Mouse (Mus musculus) megakaryocyte-erythroid progenitor cell, adult 5-6 weeks (primary cell): ENCODE measurements around the gene Dll3. TPM values are rescaled to one million over a fixed set of nuclear protein-coding genes. Genes with fewer than 3 reads are reported as not detected.
A peak's percentile ranks its signal among the peaks of the same experiment; 100 is the strongest.

ENCODE experiments used
- ATAC-seq: replicated peaks from 2 replicates; pipeline ENCODE4 v1.8.0; 2016; ENCODE audit warnings: mild to moderate bottlenecking, inconsistent platforms; ENCODE audit not compliant: severe bottlenecking, poor library complexity, low FRiP score, low TSS enrichment
- total RNA-seq, 2 experiments: library from RNA; stranded (forward) in 1 of 2; stranded (reverse) in 1 of 2; fragments of 200-1000, 215-1000 nt in 1 of 2; fragments of >200 nt in 1 of 2; fragmentation: Nextera tagmentation in 1 of 2; gene quantifications; 2 replicates each; pipeline ENCODE4 v1.2.3; 2014 to 2017

Dll3 gene
- 0.45 TPM in 1 of 2 replicates, not detected in the other for total RNA-seq (2014; fragmentation: Nextera tagmentation)
- not detected in 2 replicates for total RNA-seq (2017)

- peak; percentile 58 for ATAC-seq
These were observed at the start of gene Dll3 for GRCm38 (mm10) chr7:28301616-28302433. Gene Dll3, minus strand, starts transcription at chr7:28302238.

- ATAC-seq = 0 out of 2 replicates have a peak, but pooled peaks have one; percentile 24
These were observed 49.7 kb upstream of the Dll3 start for GRCm38 (mm10) chr7:28351676-28352191.

- ATAC-seq = peak; percentile 88
These were observed 48.3 kb upstream of the Dll3 start, which contains the start of gene Rps16 for GRCm38 (mm10) chr7:28350155-28350883. Gene Rps16, plus strand, starts transcription at chr7:28350652.

GRCm38 (mm10) chr7:28348601-28349000, 46.6 kb upstream of the Dll3 start:
- ATAC-seq = no peak

GRCm38 (mm10) chr7:28347746-28348145, 45.7 kb upstream of the Dll3 start:
- no peak for ATAC-seq

GRCm38 (mm10) chr7:28344637-28345036, 42.6 kb upstream of the Dll3 start:
- peak; percentile 50; the same call in 1 of the 2 replicates for ATAC-seq

GRCm38 (mm10) chr7:28341381-28341780, 39.3 kb upstream of the Dll3 start:
- no peak for ATAC-seq

GRCm38 (mm10) chr7:28339213-28339917, 37.3 kb upstream of the Dll3 start:
- ATAC-seq = peak; percentile 65

GRCm38 (mm10) chr7:28338108-28338998, 36.3 kb upstream of the Dll3 start, which contains the start of gene Supt5:
Gene Supt5, minus strand, starts transcription at chr7:28338746.
- peak; percentile 97 for ATAC-seq

GRCm38 (mm10) chr7:28335471-28335870, 33.4 kb upstream of the Dll3 start:
- ATAC-seq = no peak

- ATAC-seq = no peak
These were observed 32.5 kb upstream of the Dll3 start for GRCm38 (mm10) chr7:28334534-28334933.

- ATAC-seq = no peak
These were observed 26.2 kb upstream of the Dll3 start for GRCm38 (mm10) chr7:28328260-28328659.

- ATAC-seq = no peak
These were observed 24.4 kb upstream of the Dll3 start for GRCm38 (mm10) chr7:28326457-28326856.

- ATAC-seq = no peak
These were observed 23.3 kb upstream of the Dll3 start for GRCm38 (mm10) chr7:28325293-28325692.

- ATAC-seq = peak; percentile 20; the same call in 1 of the 2 replicates
These were observed 20.1 kb upstream of the Dll3 start for GRCm38 (mm10) chr7:28321974-28322720.

- no peak for ATAC-seq
These were observed 16.7 kb upstream of the Dll3 start for GRCm38 (mm10) chr7:28318714-28319113.

GRCm38 (mm10) chr7:28318036-28318435, 16.0 kb upstream of the Dll3 start:
- ATAC-seq = no peak
